ENCODE assay signal across 9 mouse cellular contexts in genomic region chr2:128278608-128279081, GRCm38 (mm10).
DNase-seq lines count a peak whose midpoint lies in the region; ATAC-seq and TF ChIP-seq lines count a peak whose summit lies in the region.
"Had no signal": no experiment of that assay in that cellular context is flagged by ENCODE, and none has a peak within 500 bp of the region (broad histone marks: within the 10 kb centered on the region; RNA-seq: fewer than 3 reads in every experiment).

No protein-coding gene starts in this region.

- H3K9ac ChIP-seq in forebrain, embryonic 12.5 days = no peak overlapping the region
- no peak overlapping the region for H3K9ac ChIP-seq in hindbrain, postnatal 0 days (replicated peaks; ENCODE audit: low read length)
- H3K9ac ChIP-seq in midbrain, embryonic 14.5 days (replicated peaks; ENCODE audit: low read length) = no peak overlapping the region
- H3K9ac ChIP-seq: midbrain, embryonic 12.5 days had no signal

- peak; percentile 81 for ATAC-seq in forebrain, embryonic 12.5 days (ENCODE audit: low FRiP score)
- peak; percentile 72 for ATAC-seq in hindbrain, postnatal 0 days
- ATAC-seq in midbrain, embryonic 14.5 days (ENCODE audit: low FRiP score, low TSS enrichment) = no peak; the same call in 1 of the 2 replicates
- ATAC-seq in granulocyte monocyte progenitor cell, adult 5-6 weeks (replicated peaks; ENCODE audit: poor library complexity, severe bottlenecking) = no peak
- no peak for ATAC-seq in megakaryocyte-erythroid progenitor cell, adult 5-6 weeks (replicated peaks; ENCODE audit: low FRiP score, low TSS enrichment, poor library complexity, severe bottlenecking)

- no peak overlapping the region for H3K4me3 ChIP-seq in forebrain, embryonic 12.5 days (replicated peaks)
- no peak overlapping the region for H3K4me3 ChIP-seq in hindbrain, postnatal 0 days (ENCODE audit: low read length)
- H3K4me3 ChIP-seq in midbrain, embryonic 14.5 days (replicated peaks; ENCODE audit: low read depth, low read length) = no peak overlapping the region
- H3K4me3 ChIP-seq: midbrain, embryonic 12.5 days had no signal

- no peaks in the 10 kb centered on the region for H3K9me3 ChIP-seq in forebrain, embryonic 12.5 days
- no peaks in the 10 kb centered on the region for H3K9me3 ChIP-seq in hindbrain, postnatal 0 days (ENCODE audit: low read length)
- no peaks in the 10 kb centered on the region for H3K9me3 ChIP-seq in midbrain, embryonic 14.5 days (ENCODE audit: control insufficient read depth, low read length)
- H3K9me3 ChIP-seq: midbrain, embryonic 12.5 days had no signal

- TF ChIP-seq CTCF in hindbrain, postnatal 0 days (IDR thresholded peaks at IDR 0.05; ENCODE audit: low read depth) = no peak

- H3K4me1 ChIP-seq in forebrain, embryonic 12.5 days = peaks cover 29% of the 10 kb centered on the region
- peaks cover 14% of the 10 kb centered on the region; the same call in 1 of the 2 replicates for H3K4me1 ChIP-seq in hindbrain, postnatal 0 days (ENCODE audit: insufficient read depth, low read length)
- peaks cover 18% of the 10 kb centered on the region; the same call in 1 of the 2 replicates for H3K4me1 ChIP-seq in midbrain, embryonic 14.5 days (ENCODE audit: control insufficient read depth, insufficient read depth, low read length)

- 0 out of 2 replicates have a peak overlapping the region, but pooled peaks have one; percentile 42 for H3K27ac ChIP-seq in forebrain, embryonic 12.5 days
- H3K27ac ChIP-seq in hindbrain, postnatal 0 days = peak overlapping the region; percentile 23; the same call in 1 of the 2 replicates
- no peak overlapping the region; the same call in 1 of the 2 replicates for H3K27ac ChIP-seq in midbrain, embryonic 14.5 days (replicated peaks; ENCODE audit: low read depth, low read length)
- H3K27ac ChIP-seq: midbrain, embryonic 12.5 days had no signal

- H3K36me3 ChIP-seq in forebrain, embryonic 12.5 days (replicated peaks) = no peaks in the 10 kb centered on the region
- H3K36me3 ChIP-seq in hindbrain, postnatal 0 days (ENCODE audit: insufficient read depth, low read length) = no peaks in the 10 kb centered on the region
- H3K36me3 ChIP-seq in midbrain, embryonic 14.5 days (ENCODE audit: control insufficient read depth, insufficient read depth, low read length) = no peaks in the 10 kb centered on the region
- H3K36me3 ChIP-seq: midbrain, embryonic 12.5 days had no signal

- 17% methylated on average over 12 of the region's 12 CpGs for WGBS in forebrain, embryonic 12.5 days
- whole genome bisulfite sequencing in hindbrain, postnatal 0 days = 11% methylated on average over 12 of the region's 12 CpGs
- 20% methylated on average over 12 of the region's 12 CpGs for WGBS in midbrain, embryonic 14.5 days

- intact Hi-C loops in left cerebral cortex, postnatal 10 days (cut with DNase I) = no loop called here

- DNase-seq in left cerebral cortex, postnatal 10 days (ENCODE audit: extremely low spot score in 1 of 2, low spot score in 2 of 2) = peak; percentile 32 to 35
- no peak for DNase-seq in left cerebral cortex, adult 11 months (ENCODE audit: low spot score)
- DNase-seq in adrenal gland, postnatal 25 days = peak; percentile 55
- peak; percentile 76 for DNase-seq in hindbrain, postnatal 0 days (ENCODE audit: low spot score)
- DNase-seq in midbrain, embryonic 14.5 days = peak; percentile 79

- H3K4me2 ChIP-seq in forebrain, embryonic 12.5 days = 0 out of 2 replicates have a peak overlapping the region, but pooled peaks have one; percentile 6
- peak overlapping the region; percentile 44 for H3K4me2 ChIP-seq in hindbrain, postnatal 0 days (ENCODE audit: low read depth, low read length)
- H3K4me2 ChIP-seq in midbrain, embryonic 14.5 days (ENCODE audit: low read length) = peak overlapping the region; percentile 13; the same call in 1 of the 2 replicates
- H3K4me2 ChIP-seq: midbrain, embryonic 12.5 days had no signal

- H3K27me3 ChIP-seq in forebrain, embryonic 12.5 days = peaks cover under 1% of the 10 kb centered on the region; the same call in 1 of the 2 replicates
- no peaks in the 10 kb centered on the region for H3K27me3 ChIP-seq in hindbrain, postnatal 0 days (ENCODE audit: insufficient read depth, low read length)
- H3K27me3 ChIP-seq in midbrain, embryonic 14.5 days (ENCODE audit: control insufficient read depth, insufficient read depth, low read length) = no peaks in the 10 kb centered on the region
- H3K27me3 ChIP-seq: midbrain, embryonic 12.5 days had no signal

Comparison
In these comparisons a context has a peak if more than half of its experiments do, and no peak if none do; other contexts are left out.
1. ATAC-seq: peak in forebrain, embryonic 12.5 days (single experiment) and hindbrain, postnatal 0 days (single experiment); none in midbrain, embryonic 14.5 days (single experiment), granulocyte monocyte progenitor cell, adult 5-6 weeks (single experiment) and megakaryocyte-erythroid progenitor cell, adult 5-6 weeks (single experiment).
2. Peak in every context shown above with its lines, with median percentiles within 50 percentile points of each other: H3K4me2 ChIP-seq.